Mouse (Mus musculus): ENCODE data around the gene Sirt2.

- TF ChIP-seq GATA1 (IDR thresholded peaks at IDR 0.05; ENCODE audit: borderline replicate concordance, low read length) (no peak), FLI1 (IDR thresholded peaks at IDR 0.05; ENCODE audit: low read length) (no peak)
Measured at GRCm38 (mm10) chr7:28832137-28832536, 65.6 kb downstream of the Sirt2 start.

All from megakaryocyte, embryonic 14.5 days (primary cell).